Mouse (Mus musculus): Measurements from ENCODE around the gene Tppp3.

DNA sequence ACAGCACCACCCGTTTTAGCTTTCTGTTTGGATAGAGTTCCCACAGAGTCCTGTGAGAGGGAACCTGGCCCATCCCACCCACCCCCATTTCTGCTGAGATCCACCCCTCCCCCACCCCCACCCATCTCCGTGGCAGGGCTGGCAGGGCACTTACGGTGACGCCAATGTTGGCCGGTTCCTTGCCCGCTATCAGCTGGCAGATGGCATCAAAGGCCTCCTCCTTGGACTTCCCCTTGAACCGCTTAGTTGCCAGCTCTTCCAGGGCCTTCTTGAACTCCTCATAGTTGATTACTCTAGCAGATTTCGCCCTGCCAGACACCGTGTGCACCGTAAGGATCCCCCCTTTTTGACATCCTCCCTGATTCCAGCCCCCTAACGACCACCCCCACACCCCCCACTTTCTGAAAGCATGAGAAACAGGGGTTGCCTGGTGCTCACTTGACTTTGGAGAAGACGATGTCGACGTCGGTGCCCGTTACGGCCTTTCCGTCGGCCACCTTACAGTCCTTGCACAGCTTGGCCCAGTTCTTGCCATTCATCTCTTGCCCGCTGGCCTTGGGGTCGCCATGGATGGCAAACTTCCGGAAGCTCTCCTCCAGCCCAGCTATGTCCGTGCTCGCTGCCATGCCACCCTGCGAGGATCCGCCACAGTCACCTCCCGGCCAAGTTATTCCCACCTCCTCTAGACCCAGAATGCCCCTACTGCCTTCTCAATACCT is 3.2 kb downstream of the Tppp3 start:
- no peak for TF ChIP-seq CTCF (conservative IDR thresholded peaks at IDR 0.05; ENCODE audit: low read length)
- no peak for TF ChIP-seq NANOG (IDR thresholded peaks at IDR 0.05; ENCODE audit: borderline replicate concordance, low read length)

Data from E14TG2a.4 (cell line).